Mouse (Mus musculus) liver, adult 2 months (tissue): ENCODE measurements at regions not wholly inside any gene's neighbourhood (a gene's known extent, or its start where the extent isn't known, plus 50 kb on each side); places are given as distances from the start of the nearest gene placed in this dataset.

Source experiments
- CTCF ChIP-seq: fragments of 200-500 bp; IDR thresholded peaks from 2 replicates; pipeline ENCODE4 v1.5.1; 2011; ENCODE audit warnings: low read depth, low read length, control low read depth
- POLR2A ChIP-seq: fragments of 200-500 bp; IDR thresholded peaks from 2 replicates; pipeline ENCODE4 v1.6.1; 2011; ENCODE audit warnings: low read length, control low read depth; ENCODE audit not compliant: insufficient read depth; ENCODE audit errors: extremely low read depth

GRCm38 (mm10) chr6:22716864-22717557, 158.3 kb upstream of the Ptprz1 start:
- TF ChIP-seq POLR2A (no peak), CTCF (no peak)
